Mouse (Mus musculus): ENCODE measurements around the gene Btbd6.

Gene Btbd6

DNA sequence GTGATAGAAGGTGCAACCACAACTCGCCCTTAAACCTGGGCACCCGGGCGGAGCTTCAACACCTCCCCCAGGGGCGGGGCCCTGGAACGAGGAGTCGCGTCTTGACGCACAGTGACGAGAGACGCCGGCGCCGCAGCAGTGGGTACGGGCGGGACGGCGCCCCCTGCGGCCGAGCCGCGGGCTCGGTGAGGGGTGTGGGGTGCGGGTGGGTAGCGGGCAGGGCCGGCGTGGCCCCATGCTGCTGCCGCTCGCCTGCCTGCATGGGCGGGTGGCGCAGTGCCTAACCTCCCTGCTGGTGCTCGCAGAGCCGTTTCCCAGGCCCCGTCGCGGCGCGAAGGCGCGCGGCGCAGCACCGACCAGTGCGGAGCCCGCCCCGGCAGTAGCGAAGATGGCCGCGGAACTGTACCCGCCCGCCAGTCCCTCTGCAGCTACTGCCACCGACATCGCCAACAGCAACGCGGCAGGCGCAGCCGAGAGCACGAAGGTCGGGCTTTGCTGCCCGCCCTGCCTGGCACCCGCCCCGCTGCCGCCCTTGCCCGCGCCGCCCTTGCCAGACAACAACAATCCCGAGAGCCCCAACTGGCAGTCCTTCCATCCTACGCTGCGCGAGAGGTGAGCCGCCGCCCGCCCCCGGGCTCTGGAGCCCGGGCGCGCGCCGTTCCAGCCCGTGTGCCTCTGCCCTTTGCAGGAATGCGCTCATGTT, at the start of gene Btbd6:
Gene Btbd6 (plus strand): TSS at position 112 of the 703 bp plus-strand sequence.
- peak; percentile 94 for DNase-seq

DNA sequence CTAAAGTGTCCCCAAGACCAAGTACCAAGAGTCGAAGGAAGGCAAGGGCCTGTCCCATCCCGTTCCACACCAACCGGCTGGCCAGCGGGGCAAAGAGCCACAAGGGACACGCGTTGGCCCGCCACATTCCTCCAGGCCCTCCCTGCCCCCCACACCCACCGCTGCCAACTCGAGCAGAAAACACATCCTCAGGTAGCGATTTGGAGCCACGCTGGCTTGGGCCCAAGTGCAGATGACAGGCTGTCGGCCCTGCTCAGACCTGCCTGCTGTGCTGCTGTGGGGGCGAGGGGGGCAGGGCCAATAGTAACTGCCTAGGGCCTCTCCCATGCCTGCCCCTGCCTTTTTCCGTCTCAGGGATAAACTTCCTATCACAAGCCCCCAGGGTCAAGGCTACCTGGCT, 49.0 kb upstream of the Btbd6 start:
- DNase-seq, result no peak

DNA sequence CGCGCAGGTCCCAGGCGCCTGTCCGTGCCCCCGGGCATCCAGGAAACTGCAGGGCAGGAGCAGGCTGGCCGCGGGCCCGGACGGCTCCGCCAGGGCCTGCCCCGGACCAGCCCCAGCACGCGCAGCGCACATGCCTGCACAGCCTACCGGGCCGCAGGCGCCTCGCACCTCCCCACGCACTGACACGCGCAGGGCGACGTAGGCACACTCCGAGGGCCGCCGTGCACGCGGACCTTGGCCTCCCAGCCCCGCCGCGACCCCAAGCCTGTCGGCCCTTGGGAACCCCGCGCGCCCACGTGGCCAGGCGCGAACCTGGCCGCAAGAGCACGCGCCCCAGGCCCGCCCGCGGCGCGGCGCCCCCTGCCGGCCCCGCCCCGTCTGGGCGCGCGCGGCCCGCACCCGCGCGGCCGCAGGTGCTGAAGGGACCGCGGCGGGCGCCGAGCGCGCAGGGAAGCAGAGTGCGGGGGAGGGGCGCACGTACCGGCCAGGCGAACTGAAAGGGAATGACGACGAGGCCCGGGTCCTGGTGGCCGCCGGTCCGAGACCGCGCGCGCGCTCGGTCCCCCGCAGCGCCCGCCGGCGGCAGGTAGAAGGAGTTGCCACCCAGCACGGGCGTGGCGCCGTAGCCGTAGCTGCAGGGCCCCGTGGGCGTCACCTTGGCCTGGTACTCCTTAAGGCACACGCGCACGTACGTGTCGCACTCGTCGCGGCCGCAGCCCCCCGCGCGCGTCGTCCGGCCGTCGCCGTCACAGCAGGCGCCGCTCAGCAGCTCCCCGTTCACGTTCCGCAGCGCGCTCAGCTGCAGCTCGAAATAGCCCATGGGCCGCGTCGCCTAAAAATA, 47.7 kb upstream of the Btbd6 start:
- DNase-seq, result peak; percentile 45

DNA sequence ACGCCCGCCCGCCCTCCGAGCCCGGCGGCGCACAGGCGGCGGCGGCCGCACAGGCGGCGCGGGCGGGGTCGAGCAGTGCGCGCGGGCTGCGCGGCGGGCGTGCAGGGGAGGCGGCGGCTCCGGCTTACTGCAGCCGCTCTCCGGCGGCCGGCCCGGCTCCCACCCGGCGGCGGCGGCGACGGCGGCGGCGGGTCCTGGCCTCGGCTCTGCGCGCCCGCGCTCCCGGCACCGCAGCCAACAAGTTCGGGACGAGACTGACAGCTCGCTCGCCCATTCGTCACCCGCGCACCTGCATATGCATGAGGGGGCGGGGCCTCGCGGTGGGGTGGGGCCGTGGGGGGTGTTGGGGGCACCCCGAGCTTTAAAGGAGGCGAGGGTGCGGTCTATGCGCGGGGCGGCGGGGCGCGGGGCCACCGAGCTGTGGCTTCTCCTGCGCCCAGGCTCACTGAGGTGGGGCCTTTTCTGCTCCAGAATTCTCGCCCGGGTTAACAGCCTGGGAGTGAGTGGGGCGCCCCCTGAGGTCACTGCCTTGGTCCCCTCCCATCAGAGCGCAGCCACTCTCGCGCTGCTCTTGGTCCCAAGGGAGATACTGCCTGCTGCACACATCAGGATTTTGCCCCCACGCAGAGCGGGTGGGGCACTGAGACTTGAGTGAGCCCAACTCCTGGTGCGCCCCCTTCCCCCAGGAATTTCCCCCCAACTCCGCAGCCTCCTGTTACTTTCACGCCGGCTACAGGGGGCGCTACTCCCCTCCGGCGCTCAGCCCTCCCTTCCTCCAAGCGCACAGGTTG, 46.5 kb upstream of the Btbd6 start, which contains the start of gene Jag2:
Gene Jag2 (minus strand): TSS at position 215 of the 791 bp plus-strand sequence.
- DNase-seq, result peak; percentile 62

DNA sequence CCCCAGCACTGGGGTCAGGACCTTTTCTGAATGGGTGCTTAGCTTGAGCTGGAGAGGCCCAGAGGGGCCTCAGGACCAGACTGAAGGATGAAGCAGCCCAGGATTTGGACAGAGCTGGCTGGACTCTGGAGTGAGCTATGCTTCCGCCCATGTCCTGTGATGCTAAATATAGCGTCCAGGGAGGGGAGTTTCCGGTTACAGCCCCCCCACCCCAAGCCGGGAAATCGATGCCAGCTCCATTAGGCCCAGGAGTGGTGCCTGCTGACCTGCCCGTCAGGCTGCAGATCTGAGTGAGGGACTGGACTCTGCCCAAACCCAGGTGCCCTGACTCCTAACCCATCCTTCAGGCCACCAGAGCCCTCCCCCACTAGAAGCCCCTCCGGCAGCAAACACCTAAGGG, 43.6 kb upstream of the Btbd6 start:
- no peak for DNase-seq

DNA sequence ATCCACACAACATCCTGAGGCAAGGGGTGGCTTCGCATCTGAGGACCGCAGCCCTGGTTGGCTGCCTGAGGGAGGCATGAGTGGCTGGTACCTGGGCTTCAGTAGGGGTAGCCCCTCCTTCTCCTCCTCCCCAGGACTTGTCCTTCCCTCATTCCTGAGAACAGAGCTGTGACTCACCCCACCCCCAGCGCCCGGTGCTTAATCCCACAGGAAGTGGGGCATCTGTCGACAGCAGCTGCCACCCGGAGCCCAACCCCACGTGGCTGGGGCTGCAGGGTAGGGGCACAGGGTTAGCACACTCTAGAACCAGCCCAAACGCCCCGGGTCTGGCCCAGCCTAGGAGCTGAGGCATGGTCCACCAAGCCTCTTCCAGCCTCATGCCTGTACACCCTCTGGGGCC, 38.4 kb upstream of the Btbd6 start:
- DNase-seq, result no peak

DNA sequence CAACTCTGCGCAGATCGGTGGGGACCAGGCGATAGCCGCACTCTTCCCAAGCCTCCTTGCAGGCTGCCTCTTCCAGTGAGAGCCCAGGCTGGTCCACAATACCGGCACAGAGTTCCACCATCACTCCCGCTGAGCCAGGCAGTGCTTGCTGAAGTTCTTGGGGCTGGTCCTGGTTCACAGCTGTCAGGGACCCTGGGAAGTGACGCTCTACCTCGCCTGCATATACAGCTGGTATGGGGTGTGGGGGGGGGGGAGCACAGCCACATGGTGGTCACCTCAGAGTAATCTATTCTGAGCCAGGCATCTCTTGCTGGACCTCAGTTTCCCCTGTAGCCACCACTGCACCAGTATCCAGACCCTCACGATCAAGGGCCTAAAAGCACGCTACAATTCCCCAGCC, 37.9 kb upstream of the Btbd6 start:
- no peak for DNase-seq

DNA sequence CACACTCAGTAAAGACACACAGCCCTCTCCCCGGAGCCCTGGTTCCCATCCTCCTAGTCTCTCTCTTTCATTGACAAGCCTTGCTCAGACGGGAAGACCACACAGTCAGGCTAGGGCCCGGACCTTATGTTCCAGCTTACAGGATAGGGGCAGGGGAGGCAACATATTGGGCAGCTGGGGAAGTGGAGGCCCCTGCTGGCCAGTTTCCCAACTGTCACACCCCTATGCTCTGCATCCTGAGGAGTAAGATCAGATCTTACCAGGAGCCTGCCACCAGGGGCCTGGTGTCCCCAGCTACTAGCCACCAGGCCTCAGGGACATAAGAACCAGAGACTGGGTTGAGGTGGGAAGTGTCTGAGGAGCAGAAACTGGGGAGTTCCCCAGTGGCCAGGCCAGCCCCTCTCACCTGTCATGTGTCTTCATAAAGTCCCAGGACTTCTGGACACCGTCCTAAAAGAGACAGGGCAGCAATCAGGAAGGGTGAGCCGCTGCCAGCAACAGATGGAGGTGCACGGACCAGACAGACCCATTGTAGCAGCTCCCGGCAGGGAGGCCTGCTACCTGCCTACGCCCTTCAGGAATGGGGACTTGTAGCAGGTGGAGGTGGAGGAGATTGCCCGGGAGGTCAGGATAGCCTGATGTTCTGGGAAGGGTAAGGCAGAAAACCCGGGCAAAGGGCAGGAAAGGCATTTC, 37.3 kb upstream of the Btbd6 start:
- DNase-seq, result peak; percentile 88

DNA sequence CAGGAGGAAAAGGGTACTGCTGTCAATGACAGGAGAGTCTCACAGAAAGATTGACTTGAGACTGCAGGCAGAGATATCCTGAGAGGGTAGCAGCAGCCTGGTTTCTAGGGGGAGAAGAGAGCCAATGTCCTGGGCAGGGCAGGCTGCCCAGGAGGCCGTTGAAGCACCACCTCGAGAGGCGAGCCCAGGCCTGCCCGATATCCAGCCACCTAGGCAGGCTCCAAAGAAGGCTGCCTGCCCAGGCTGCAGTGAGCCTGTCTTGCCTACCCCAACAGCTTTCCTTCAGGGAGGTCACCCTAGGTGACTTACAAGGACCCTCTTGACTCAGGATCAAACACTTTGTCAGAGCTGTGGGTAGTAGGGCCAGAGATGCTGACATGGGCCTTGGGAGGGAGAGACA, 36.0 kb upstream of the Btbd6 start:
- DNase-seq, result no peak

DNA sequence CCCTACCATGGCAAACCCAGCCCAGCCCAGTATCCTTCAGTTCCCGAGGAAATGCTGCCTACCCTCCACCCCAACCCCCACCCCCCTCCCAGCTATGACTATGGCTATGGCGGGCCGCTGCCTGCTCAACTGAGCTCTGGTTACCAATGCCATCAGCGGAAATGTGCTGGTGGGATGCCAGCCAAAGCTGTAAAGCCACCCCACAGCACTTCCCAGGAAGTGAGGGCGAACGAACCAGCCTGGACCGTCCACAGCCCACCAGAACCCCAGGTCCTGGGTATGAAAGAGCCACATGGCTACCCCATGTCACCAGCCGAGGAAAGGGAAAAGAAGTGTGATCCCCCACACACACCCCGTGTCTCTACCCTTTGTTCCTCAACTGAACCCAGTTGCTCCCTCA, 35.6 kb upstream of the Btbd6 start:
- peak; percentile 62 for DNase-seq

DNA sequence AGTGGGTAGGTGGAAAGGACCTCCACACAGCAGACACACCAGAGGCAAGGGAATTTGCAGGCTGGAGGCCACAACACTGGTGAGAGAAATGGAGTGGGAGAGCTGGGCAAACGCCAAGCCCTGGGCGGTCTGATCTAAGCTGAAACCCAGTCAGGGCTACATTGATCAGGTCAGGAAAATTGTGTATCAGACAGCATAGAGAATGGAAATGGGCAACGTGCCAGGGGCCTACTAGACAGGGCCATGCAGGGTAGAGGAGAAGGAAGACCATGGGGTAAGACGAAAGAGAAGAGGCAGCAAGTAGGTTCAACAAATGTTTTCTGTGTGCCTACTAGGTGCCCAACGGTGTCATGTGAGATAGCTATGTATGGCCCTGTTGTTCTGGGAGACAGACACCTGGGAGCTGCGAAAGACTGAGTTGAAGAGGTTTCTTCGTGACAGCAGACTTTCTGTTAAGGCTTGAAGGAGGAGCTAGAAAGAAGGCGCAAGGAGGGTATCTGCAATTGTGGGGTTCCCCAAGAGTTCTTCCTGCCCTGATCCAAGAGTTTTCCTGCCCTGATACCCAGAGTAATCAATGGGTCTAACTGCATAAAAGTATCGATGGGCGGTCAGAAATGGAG, 35.0 kb upstream of the Btbd6 start:
- peak; percentile 77 for DNase-seq

DNA sequence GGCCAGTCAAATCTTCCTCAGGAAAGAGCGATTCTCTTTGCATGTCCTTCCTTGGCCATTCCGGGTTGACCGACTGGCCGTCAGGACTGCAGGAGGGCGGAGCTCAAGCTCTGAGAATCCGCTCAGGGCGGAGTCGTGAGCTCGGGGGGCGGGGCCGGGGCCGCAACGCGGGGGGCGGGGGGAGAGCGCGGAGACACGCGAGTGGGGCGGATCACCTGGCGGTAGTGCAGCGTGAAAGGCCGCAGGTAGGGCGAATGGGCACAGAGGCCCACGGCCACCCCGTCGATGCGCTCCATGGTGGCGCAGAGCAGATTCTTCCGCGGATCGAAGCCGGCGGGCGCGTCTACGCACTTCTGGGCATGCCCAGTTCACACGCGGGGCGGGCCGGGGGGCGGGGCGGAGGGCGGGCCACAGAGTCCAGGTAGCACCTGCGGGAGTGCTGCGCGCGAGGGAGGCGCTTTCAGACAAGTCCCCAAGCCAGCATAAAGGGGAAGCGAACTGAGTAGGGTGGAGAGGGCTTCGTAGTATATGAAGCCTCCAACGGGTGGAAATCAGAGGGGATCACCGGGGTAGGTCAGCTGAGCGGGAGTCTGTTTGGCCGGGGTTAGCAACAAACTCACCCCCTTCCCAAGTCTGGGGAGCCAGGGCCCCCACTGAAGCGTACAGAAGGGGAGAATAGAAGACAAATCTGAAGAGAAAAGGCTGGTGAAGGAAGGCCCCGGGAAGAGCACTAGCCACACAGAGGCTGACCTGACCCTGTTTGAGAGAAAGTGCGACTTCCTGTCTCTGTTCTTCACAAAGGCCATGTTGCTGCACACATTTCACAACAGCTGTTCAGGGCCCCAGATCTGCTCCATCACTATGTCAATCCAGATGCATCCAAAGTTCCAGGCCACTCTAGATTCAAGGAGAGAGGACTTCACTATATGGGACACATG, 34.2 kb upstream of the Btbd6 start, which contains the start of gene Nudt14:
Gene Nudt14 (minus strand): TSS at position 349 of the 938 bp plus-strand sequence.
- peak; percentile 78 for DNase-seq

DNA sequence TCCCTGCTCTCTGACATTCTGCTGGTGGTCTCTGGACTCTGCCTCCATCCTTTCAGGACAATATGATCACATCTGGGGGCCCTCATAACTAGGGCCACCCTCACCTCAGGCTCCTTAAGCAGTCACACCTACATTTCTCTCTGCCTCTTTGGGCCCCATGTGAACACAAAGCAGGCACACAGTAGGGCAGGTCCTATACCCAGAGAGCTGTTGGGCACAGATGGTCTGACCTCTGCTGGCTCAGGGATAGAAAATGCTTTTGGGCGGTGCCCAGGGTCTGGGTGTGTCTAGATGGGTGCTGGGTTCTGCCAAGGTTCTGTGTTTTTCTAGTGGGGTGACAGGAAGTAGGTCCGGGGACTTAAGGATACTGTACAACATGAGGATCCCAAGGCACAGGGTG, 32.6 kb upstream of the Btbd6 start:
- no peak for DNase-seq

DNA sequence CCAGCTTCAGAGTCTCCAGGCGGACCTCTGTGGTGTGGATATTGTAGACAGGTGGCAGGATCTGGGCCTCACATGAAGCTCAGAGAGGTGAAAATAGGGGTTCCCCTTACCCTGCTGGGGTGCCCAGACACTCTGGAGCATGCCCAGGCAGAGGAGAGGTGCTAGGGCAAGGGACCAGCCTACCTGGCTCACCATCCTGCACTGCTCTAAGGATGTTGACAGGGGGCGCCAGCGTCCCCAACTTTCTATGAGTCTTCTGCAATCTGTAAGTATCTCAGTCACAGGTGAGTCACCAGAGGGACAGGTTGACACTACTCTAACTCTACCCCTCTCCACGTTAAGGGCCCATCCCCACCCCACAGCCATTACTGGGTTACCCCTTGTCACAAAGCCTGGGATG, 29.0 kb upstream of the Btbd6 start:
- peak; percentile 65 for DNase-seq

DNA sequence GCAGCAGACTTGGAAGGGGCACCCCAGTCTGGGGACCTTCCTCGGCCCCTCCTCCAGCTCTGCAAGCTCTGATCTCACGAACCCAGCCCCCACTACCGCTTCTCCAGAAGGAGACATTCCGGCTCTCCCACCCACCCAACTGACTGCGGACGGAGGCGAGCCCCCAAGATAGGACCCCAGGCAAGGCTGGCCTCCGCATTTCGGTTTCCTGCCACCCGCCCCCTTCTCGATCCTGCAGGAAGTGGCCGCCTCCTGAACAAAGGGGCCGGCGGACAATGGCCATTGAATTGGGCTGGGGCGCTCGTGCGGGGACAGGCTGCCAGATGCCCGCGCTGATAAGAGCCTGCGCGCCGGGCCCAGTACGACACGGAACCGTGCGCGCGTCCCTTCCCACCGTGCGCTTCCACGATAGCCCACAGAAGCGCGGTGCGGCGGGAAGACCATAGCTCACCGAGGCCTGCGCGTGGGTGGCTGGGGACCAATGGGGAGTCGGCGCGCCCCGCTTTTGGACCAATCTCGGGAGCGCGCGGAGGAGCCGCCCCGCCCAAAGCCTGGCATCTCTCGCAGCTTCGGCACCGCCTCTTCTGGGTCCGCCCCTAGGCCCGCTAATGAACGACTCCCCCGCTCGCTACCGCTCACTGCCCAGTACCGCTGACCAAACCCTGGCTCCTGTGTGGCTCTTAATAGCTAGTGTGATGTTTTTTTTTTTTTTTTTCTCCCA, 26.1 kb upstream of the Btbd6 start:
- peak; percentile 95 for DNase-seq

DNA sequence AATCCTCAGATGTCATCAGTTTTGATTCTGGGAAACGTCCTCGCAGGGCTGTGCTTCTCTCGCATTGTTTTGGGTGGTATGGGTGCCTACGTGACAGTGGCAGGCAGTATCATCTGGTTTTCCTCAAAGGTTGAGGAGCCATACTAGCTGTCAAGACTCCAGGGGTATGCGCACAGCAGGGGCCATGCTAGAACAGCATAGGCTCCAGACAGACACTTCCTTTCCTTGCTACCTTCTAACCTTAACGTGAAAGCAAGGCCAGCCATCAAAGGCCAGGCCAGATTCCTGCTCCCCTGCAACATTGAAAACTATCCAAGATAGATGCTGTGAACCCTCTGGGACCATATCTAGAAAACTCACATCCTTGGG, 25.5 kb upstream of the Btbd6 start:
- DNase-seq, result no peak

DNA sequence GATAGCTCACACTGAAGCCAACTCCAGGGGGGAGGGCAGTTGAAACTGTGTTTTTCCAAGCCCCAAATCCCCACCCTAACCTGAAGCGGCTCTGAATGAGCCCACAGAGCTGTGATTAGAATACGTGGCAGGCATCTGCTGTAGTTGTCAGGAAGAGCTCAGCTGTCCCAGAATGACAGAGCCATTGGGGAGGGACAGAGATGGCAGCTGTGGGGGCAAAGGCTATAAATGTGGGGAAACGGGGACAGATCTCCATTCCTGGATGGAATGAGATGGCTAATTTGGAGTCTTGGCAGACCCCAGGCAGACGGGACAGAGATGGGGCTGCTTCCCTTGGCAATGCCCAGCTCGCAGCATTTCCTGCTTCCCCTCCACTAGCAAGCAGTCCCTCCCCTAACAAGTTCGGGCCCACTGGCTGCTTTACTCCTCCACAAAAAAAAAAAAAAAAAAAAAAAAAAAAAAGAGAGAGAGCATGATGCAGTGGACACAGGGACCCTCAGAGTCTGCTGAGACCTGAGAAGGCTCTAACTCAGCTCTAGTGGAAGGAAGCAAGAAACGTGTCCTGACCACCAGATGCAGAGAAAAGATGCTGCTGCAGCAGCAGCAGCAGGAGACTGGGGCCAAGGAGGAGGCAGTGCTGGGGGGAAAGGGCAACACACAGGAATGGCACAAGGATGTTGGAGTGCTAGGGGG, 25.0 kb upstream of the Btbd6 start:
- no peak for DNase-seq

DNA sequence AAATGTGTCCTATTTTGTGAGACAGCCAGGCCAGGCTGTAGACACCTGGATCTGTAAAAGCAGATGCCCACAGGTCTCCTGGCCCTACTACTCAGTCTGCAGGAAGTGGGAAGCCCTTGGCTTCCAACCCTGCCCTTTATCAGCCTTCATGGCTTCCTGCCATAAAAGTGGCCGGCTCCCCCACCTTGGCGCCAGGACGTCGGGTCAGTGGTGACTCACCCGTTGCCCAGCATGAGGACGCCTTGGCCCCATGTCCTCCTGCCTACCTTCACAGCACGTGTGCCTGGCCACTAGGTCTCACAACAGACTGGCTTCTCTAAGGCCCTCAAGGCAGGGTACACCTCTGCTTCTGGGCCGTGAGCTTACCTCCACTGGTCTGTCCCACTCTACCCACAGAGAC, 23.8 kb upstream of the Btbd6 start:
- peak; percentile 68 for DNase-seq

DNA sequence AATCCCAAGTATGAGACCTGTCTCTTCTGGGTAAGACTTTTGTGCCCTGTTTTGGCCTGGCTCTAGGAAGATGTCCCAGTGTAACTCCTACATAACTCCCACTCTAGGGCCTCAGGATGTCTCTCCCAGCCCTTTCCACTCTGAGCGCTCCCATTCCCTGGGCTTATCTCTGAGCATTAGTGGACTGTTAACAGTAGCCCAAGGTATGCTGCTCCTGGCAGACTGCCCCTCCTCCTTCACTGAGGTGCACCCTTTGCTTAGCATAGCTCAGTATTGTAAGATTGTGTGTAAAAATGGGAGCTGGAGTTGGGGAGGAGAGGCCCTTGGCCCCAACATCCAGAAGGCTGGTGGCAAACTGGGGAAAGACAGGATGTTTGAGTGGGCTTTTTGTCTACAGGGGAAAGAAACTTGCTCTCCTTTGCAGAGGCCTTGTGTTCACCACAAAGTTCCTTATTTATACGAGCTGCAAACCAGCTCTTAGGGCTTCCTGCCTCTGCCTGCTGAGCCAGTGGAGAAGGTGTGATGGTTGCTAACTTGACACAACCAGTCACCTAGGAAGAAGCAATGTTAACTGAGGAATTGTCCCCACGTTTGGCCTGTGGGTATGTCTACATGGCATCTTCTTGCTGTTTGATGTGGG, 23.2 kb upstream of the Btbd6 start:
- no peak for DNase-seq

Data from cerebellum, adult 9-11 months (tissue).